Mouse (Mus musculus): Measurements from ENCODE around the gene Psmb3. TPM values are rescaled to one million over a fixed set of nuclear protein-coding genes. Genes with fewer than 3 reads are reported as not detected.

The Psmb3 gene
- polyA plus RNA-seq, 1 experiment from 2014 or later = 514 TPM

- Histone ChIP-seq H3K4me1 (ENCODE audit: insufficient read depth) (0 out of 2 replicates have a peak, but pooled peaks cover 3% of the 10 kb centered on the region), H3K4me2 (no peak overlapping the region), H3K9me3 (ENCODE audit: low read depth, low read length) (no peaks in the 10 kb centered on the region), H3K27me3 (ENCODE audit: insufficient read depth, low read length) (no peaks in the 10 kb centered on the region), H3K4me3 (ENCODE audit: low read depth, low read length) (no peak overlapping the region), H3K27ac (ENCODE audit: low read depth) (no peak overlapping the region), H3K36me3 (ENCODE audit: insufficient read depth) (peaks cover 95% of the 10 kb centered on the region), H3K9ac (no peak overlapping the region; the same call in 1 of the 2 replicates)
- 55% methylated on average over 8 of the region's 8 CpGs for WGBS
- no peak for ATAC-seq (ENCODE audit: insufficient read depth)
- no peak for DNase-seq
- peak; percentile 41 for TF ChIP-seq CTCF (IDR thresholded peaks at IDR 0.05; ENCODE audit: low read depth)
These were observed 25.4 kb upstream of the Psmb3 start for GRCm38 (mm10) chr11:97677842-97678241.

DNA sequence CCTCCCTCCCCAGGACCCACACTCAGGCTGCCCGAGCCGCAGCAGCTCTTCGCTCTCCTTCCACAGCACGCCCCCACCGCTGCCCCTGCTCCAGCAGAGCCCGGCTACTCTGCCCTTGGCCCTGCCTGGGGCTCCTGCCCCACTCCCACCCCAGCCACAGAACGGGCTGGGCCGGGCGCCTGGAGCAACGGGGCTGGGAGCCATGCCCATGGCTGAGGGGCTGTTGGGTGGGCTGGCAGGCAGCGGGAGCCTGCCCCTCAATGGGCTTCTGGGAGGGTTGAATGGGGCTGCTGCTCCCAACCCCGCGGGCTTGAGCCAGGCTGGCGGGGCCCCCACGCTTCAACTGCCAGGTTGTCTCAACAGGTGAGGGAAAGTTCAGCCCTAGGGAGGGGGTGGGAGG, 24.9 kb upstream of the Psmb3 start:
- WGBS = 90% methylated on average over 15 of the region's 15 CpGs
- no peaks in the 10 kb centered on the region for H3K27me3 ChIP-seq (ENCODE audit: insufficient read depth, low read length)
- no peak overlapping the region for H3K4me3 ChIP-seq (ENCODE audit: low read depth, low read length)
- H3K4me1 ChIP-seq (ENCODE audit: insufficient read depth) = 0 out of 2 replicates have a peak, but pooled peaks cover 3% of the 10 kb centered on the region
- peaks cover 90% of the 10 kb centered on the region for H3K36me3 ChIP-seq (ENCODE audit: insufficient read depth)
- no peak overlapping the region for H3K4me2 ChIP-seq
- H3K9ac ChIP-seq = no peak overlapping the region; the same call in 1 of the 2 replicates
- no peaks in the 10 kb centered on the region for H3K9me3 ChIP-seq (ENCODE audit: low read depth, low read length)
- TF ChIP-seq CTCF (IDR thresholded peaks at IDR 0.05; ENCODE audit: low read depth) = no peak
- H3K27ac ChIP-seq (ENCODE audit: low read depth) = no peak overlapping the region
- no peak for ATAC-seq (ENCODE audit: insufficient read depth)
- no peak for DNase-seq

- no peak for ATAC-seq (ENCODE audit: insufficient read depth)
- Histone ChIP-seq H3K4me1 (ENCODE audit: insufficient read depth) (0 out of 2 replicates have a peak, but pooled peaks cover 3% of the 10 kb centered on the region), H3K4me2 (no peak overlapping the region), H3K9me3 (ENCODE audit: low read depth, low read length) (no peaks in the 10 kb centered on the region), H3K4me3 (ENCODE audit: low read depth, low read length) (no peak overlapping the region), H3K27me3 (ENCODE audit: insufficient read depth, low read length) (no peaks in the 10 kb centered on the region), H3K27ac (ENCODE audit: low read depth) (peak overlapping the region; percentile 69), H3K36me3 (ENCODE audit: insufficient read depth) (peaks cover 69% of the 10 kb centered on the region), H3K9ac (peak overlapping the region; percentile 2; the same call in 1 of the 2 replicates)
- DNase-seq = peak; percentile 17
- TF ChIP-seq CTCF (IDR thresholded peaks at IDR 0.05; ENCODE audit: low read depth) = no peak
- WGBS = 76% methylated on average over 12 of the region's 12 CpGs
These were observed 22.8 kb upstream of the Psmb3 start for GRCm38 (mm10) chr11:97680430-97680829.

GRCm38 (mm10) chr11:97682504-97683055, 20.6 kb upstream of the Psmb3 start:
- TF ChIP-seq CTCF (IDR thresholded peaks at IDR 0.05; ENCODE audit: low read depth) = no peak
- Histone ChIP-seq H3K4me2 (peak overlapping the region; percentile 26; the same call in 1 of the 2 replicates), H3K27ac (ENCODE audit: low read depth) (peak overlapping the region; percentile 71)

DNA sequence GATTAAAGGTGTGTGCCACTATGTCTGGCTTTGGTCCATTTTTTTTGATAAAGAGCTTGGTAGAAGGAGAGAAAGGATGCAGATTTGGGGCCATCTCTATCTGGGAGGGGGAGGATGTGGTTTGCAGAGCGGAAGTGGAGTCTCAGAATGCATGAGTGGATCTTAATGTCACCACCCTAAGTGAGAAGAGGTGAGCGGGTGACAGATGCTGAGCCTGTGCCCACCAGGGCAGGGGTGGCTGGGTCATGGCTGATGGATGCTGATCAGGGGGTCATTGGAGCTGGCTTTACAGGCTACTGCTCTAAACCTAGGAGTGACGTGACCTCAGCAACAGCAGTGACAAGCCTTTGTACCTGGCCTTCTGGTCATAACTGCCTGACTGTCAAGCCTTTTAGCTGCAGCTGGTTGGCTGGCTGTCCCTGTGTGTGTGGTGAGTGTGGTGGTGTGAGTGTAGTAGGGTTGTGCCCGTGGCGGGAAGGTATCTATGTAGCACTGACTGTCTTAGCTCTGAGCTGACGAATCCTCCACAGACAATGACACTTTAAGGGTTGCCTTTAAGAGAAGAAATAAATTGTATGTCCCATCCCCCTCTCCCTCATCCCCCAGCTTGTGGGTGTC, 19.0 kb upstream of the Psmb3 start:
- no peak for TF ChIP-seq CTCF (IDR thresholded peaks at IDR 0.05; ENCODE audit: low read depth)
- Histone ChIP-seq H3K9ac (no peak overlapping the region), H3K4me1 (ENCODE audit: insufficient read depth) (peaks cover 10% of the 10 kb centered on the region; the same call in 1 of the 2 replicates)

More at GRCm38 (mm10) chr11:97682504-97683055, 20.6 kb upstream of the Psmb3 start:
- ATAC-seq (ENCODE audit: insufficient read depth) (peak; percentile 40), DNase-seq (peak; percentile 62)
- H3K27me3 ChIP-seq (ENCODE audit: insufficient read depth, low read length) = no peaks in the 10 kb centered on the region
- H3K36me3 ChIP-seq (ENCODE audit: insufficient read depth) = peaks cover 47% of the 10 kb centered on the region
- H3K9ac ChIP-seq = no peak overlapping the region
- H3K4me3 ChIP-seq (ENCODE audit: low read depth, low read length) = no peak overlapping the region
- peaks cover 10% of the 10 kb centered on the region; the same call in 1 of the 2 replicates for H3K4me1 ChIP-seq (ENCODE audit: insufficient read depth)
- no peaks in the 10 kb centered on the region for H3K9me3 ChIP-seq (ENCODE audit: low read depth, low read length)
- WGBS = 67% methylated on average over 6 of the region's 6 CpGs

DNA sequence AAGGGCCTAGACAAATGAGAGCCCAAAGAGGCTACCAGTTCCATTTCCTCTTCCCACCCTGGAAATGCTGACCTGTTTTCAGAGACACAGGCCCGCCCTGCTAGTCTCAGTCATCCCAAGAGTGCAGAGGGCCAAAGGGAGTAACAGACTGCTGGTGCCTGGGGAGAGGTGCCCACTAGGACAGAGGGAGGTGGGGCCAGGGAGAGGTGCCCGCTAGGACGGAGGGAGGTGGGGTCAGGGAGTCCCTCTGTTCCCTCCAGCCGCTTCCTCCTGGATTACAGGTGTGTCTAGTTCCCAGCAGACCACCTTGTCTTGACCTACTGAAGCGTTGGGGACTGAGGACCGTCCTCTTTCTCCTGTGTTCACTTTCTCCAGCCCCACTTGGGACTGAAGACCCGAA, 18.4 kb upstream of the Psmb3 start:
- WGBS = 33% methylated on average over 7 of the region's 7 CpGs

More for the DNA sequence above, 19.0 kb upstream of the Psmb3 start:
- WGBS = 84% methylated on average over 6 of the region's 6 CpGs
- no peaks in the 10 kb centered on the region for H3K27me3 ChIP-seq (ENCODE audit: insufficient read depth, low read length)
- DNase-seq (no peak), ATAC-seq (ENCODE audit: insufficient read depth) (no peak)
- H3K4me3 ChIP-seq (ENCODE audit: low read depth, low read length) = no peak overlapping the region
- peaks cover 42% of the 10 kb centered on the region for H3K36me3 ChIP-seq (ENCODE audit: insufficient read depth)
- H3K27ac ChIP-seq (ENCODE audit: low read depth) = 0 out of 2 replicates have a peak overlapping the region, but pooled peaks have one; percentile 36
- no peak overlapping the region for H3K4me2 ChIP-seq
- no peaks in the 10 kb centered on the region for H3K9me3 ChIP-seq (ENCODE audit: low read depth, low read length)

More for the DNA sequence above, 18.4 kb upstream of the Psmb3 start:
- Histone ChIP-seq H3K9ac (no peak overlapping the region), H3K4me2 (peak overlapping the region; percentile 67; the same call in 1 of the 2 replicates), H3K4me1 (ENCODE audit: insufficient read depth) (peaks cover 10% of the 10 kb centered on the region; the same call in 1 of the 2 replicates), H3K9me3 (ENCODE audit: low read depth, low read length) (no peaks in the 10 kb centered on the region), H3K36me3 (ENCODE audit: insufficient read depth) (peaks cover 41% of the 10 kb centered on the region), H3K27ac (ENCODE audit: low read depth) (0 out of 2 replicates have a peak overlapping the region, but pooled peaks have one; percentile 36), H3K4me3 (ENCODE audit: low read depth, low read length) (no peak overlapping the region), H3K27me3 (ENCODE audit: insufficient read depth, low read length) (no peaks in the 10 kb centered on the region)
- no peak for ATAC-seq (ENCODE audit: insufficient read depth)
- no peak for TF ChIP-seq CTCF (IDR thresholded peaks at IDR 0.05; ENCODE audit: low read depth)
- no peak for DNase-seq
